Mouse (Mus musculus) testis, postnatal 14 days (tissue): ENCODE measurements around the gene Timp4.
A peak's percentile ranks its signal among the peaks of the same experiment; 100 is the strongest.
"Not testable (repeated sequence)": the region's sequence is repeated elsewhere in the genome, so short reads cannot be mapped to it uniquely, and the experiment has no call there.

Experiments
- DNase-seq: peaks from one replicate; pipeline ENCODE4 v3.0.0; 2021; ENCODE audit warnings: low spot score

Timp4 gene

DNA sequence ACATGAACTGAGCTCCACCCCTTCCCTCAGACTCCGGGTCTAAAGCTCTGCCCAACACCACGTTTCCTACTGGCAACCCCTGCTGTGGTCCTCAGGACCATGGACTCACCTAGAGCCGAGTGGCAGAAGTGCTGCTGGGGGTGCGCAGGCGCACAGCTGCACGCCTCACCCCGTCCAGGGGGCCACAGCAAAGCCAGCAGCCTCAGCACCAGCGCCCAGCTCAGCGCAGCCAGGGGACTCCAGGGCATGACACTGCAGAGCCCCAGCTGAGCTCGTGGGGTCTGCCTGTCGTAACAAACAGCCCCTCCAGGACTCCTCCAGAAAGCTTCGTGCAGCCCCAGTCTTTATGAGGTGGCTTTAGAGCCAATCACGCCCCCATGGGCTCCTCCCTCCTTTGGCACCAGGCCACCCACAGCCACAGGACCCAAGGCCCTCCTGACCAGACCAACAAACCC is 447 bp downstream of the Timp4 start:
- DNase-seq: no peak

DNA sequence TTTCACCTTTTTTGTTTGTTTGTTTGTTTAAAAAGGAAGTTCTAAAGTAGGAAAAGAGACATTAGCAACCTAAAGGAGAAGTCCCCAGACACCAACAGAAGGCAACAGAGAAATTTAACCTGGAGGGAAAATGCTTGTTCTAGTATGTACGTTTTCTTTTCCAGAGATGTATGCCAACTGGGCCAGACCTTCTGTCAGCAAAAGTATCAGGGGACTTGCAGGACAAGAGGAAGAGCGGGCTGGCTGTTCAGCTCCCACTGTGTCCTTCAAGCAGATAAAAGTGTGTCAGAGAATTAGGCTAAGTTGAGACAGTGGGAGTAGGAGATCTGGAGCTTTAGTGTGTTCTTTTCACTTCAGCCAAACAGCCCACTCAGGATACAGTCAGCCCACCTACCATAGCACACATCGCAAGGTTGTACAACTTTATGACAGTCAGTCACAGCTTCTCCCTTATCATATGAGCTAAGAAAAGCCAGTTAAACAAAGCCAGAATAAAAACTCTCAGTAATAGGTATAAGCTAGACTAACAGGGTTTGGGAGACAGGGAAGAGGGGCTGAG is 6.4 kb downstream of the Timp4 start:
- no peak for DNase-seq

DNA sequence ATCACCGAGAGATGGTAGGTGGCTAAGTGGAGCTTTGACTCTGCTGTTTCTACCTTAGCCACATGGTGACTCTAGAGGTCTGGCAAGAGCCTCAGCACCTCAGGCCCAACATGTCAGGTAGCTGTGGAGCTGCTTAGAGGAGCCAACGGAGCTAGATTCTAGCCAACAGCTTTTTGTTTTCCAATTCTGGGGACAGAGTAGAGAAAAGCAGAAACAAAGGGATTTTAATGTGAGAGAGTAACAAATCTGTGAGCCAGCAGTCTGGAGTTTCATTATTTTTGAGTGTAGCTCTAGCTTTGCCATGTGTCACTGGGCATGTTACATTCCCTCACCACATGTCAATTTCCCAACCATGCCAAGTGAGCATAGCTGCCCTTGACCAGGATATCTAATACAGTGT is 7.8 kb downstream of the Timp4 start:
- DNase-seq: no peak

- DNase-seq: no peak
Observed at GRCm38 (mm10) chr6:115241939-115242338, 10.1 kb downstream of the Timp4 start.

DNA sequence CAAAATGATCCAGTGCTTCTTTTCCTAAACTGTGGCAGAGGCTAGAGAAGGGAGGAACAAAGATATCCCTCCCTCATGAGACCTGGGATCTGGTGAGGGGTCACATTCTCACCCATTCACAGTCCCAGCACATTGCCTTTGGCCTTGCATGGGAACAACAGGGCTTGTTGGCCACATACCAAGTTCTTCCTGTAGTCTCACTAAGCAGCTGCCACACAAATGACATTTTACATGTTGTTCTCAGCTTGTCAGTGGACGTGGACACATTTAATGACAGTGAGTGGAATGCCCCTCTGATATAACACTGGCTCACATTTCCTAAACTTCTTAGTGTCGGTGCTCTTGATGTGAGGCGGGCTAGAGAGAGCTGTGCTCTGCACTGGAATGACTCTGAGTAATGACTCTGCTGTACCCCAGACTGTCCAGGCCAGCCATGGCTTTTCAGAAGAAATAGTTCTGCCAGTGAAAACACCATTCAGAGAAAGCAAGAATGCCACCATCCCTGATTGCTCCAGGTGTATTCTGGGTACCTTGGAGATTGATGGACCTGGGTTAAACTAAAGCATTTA is 10.8 kb downstream of the Timp4 start:
- no peak for DNase-seq

DNA sequence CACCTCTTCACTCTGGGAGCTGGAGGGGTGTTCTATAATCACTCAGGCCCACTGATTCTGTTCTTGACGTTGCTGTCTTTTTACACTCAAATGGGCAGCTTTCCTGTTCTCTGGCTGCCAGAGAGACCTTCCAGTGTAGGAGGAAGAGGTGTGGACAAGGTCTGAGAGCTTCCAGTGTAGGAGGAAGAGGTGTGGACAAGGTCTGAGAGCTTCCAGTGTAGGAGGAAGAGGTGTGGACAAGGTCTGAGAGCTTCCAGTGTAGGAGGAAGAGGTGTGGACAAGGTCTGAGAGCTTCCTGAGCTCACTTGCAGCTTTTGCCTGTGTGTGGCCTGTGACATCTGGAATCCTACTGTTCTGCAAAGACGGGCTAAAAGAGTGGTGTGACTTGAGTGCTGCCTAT is 11.6 kb downstream of the Timp4 start:
- DNase-seq: not testable (repeated sequence)

- peak; percentile 33 for DNase-seq
Observed at GRCm38 (mm10) chr6:115239335-115239734, 12.7 kb downstream of the Timp4 start.

- no peak for DNase-seq
Observed at GRCm38 (mm10) chr6:115238031-115239027, 13.7 kb downstream of the Timp4 start.

DNA sequence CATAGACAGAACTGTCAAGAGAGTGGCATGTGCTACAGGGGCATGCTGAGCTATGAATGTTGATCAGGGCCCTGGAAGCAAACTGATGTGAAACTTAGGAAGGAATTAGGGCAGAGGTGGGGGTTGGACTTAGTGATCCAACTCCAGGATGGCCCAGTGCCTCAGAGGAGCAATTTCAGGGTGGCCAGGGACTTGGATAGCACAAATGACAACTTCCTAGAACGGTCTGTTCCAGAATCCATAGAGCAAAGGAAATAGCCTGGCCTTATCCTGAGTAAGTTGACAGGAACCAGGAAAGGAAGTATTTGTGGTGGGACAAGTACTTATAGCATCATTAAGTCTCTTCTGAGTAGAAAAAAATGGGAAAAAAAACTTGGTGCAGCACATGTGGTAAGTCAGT is 19.4 kb downstream of the Timp4 start:
- DNase-seq: no peak

- no peak for DNase-seq
Observed at GRCm38 (mm10) chr6:115231836-115232235, 20.2 kb downstream of the Timp4 start.

DNA sequence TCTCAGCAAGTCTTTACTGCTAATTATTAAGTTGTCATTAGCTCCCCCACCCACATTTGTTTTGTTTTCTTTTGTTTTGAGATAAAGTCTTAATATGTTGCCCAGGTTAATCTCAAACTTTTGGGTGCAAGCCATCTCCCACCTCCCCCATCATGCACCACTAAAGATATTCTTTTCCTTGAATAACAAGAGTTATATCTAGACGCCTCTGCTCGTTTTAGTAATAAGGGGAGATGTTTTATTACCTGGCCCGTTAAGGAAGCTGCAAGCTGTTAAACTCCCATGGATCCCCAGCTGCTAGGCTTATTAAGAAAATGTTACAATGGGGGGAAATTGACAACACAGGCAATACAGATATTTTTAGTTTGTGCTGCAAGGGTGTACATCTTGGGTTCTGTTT is 21.4 kb downstream of the Timp4 start:
- DNase-seq: no peak

- DNase-seq: no peak
Observed at GRCm38 (mm10) chr6:115227529-115227928, 24.5 kb downstream of the Timp4 start.

DNA sequence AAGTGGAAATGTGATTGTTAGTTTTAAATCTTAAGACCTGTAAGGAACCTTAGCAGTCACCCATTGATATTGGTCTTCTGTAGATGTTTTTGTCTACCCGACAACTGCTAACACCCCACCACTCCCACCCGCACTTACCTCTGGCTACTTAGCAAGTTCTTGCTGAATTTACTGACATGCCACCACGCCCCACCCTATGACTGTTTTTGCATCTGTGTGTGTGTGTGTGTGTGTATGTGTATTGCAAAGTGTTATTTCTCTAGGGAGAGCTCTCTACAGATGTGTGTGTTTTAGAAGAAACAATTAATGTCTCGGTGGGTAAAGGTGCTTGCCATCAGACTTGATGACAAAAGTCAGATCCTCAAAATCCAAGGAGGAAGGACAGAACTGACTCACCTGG is 25.0 kb downstream of the Timp4 start, which contains the start of gene Gm17482:
Gene Gm17482 (plus strand): TSS at position 301 of the 400 bp plus-strand sequence.
- DNase-seq: no peak

DNA sequence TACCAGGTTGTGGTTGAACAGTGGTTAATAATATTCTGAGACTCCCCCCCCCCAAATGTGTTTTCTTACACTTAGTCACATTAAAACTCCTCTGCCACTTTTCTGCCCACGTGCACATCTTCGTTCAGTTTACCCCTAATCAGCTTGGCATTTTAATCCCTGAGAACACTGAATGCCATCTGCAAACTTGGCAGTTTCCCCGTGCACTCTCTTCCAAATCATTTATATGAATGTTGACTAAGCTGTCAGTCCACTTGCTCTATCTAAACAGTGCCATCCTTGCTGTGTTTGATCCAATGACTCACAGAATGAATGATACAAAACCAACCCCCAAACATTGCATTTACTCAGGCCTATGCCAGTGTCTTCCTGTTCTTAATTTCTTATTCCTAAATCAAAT is 26.5 kb downstream of the Timp4 start:
- DNase-seq: no peak

- DNase-seq: no peak
Observed at GRCm38 (mm10) chr6:115221215-115221641, 30.8 kb downstream of the Timp4 start.

GRCm38 (mm10) chr6:115213129-115213528 is 38.9 kb downstream of the Timp4 start:
- DNase-seq: no peak

- DNase-seq: no peak
Observed at GRCm38 (mm10) chr6:115212132-115212903, 39.7 kb downstream of the Timp4 start.

GRCm38 (mm10) chr6:115210820-115211219 is 41.2 kb downstream of the Timp4 start:
- DNase-seq: no peak

DNA sequence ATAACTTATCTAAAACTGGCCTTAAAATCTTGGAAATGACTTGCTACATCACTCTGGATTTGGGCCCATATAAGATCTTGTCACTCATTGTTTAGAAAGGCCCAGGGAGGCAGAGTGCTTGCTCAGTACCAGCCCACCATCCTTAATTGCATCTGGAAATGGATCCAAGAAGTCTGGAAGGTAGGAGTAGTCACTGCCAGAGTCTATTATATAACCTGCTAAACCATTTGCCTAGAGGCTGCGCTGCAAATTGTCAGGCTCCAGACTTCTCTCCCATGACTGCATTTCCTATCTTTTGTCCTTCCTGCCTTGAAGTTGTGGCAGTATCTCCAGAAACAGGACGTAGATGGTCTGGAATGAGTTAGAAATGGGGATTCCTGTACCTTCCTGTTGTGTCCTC is 41.8 kb downstream of the Timp4 start:
- DNase-seq: no peak

- DNase-seq: no peak
Observed at GRCm38 (mm10) chr6:115203029-115203428, 49.0 kb downstream of the Timp4 start.

GRCm38 (mm10) chr6:115200753-115201152 is 51.3 kb downstream of the Timp4 start:
- DNase-seq: no peak
